Mouse (Mus musculus) T-helper 1 cell (primary cell): ENCODE results near the gene Tgm2.

ENCODE experiments used
- in situ Hi-C: fragments of 300-600 bp; cut with MboI, MseI; formaldehyde crosslinking; loops from one replicate; pipeline ENCODE4 v1.15.1; 2025; ENCODE audit warnings: high pct_unique_total_duplicates

Gene Tgm2

GRCm38 (mm10) chr2:158141690-158142440, 4.4 kb downstream of the Tgm2 start:
- in situ Hi-C loops: loop anchor here (25.0 kb wide), 1 partner anchor 1705 kb away; no protein-coding TSS in a partner anchor

GRCm38 (mm10) chr2:158141271-158141670, 5.0 kb downstream of the Tgm2 start:
- in situ Hi-C loops: loop anchor here (25.0 kb wide), 1 partner anchor 1704 kb away; no protein-coding TSS in a partner anchor

DNA sequence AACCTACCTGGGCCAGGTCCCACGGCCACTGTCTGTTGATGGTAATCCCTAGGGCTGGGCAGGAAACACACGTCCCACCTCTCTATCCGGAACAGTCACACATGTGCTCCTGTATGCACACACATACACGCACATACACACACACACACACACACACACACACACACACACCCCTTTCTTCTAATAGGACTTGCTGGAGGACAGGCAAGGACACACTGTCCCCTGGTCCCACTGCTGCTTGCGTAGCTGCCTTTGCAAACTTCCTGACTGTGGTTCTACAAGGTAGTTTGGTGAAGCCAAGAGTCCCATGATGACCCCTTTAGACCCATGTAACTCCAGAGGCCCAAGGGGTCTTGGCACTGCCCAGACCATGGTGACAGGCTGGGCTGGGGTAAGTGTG, 5.6 kb downstream of the Tgm2 start:
- in situ Hi-C loops: loop anchor here (25.0 kb wide), 1 partner anchor 1703 kb away; no protein-coding TSS in a partner anchor

- in situ Hi-C loops: loop anchor here (25.0 kb wide), 1 partner anchor 1702 kb away; no protein-coding TSS in a partner anchor
Measured at GRCm38 (mm10) chr2:158139628-158140027, 6.6 kb downstream of the Tgm2 start.

DNA sequence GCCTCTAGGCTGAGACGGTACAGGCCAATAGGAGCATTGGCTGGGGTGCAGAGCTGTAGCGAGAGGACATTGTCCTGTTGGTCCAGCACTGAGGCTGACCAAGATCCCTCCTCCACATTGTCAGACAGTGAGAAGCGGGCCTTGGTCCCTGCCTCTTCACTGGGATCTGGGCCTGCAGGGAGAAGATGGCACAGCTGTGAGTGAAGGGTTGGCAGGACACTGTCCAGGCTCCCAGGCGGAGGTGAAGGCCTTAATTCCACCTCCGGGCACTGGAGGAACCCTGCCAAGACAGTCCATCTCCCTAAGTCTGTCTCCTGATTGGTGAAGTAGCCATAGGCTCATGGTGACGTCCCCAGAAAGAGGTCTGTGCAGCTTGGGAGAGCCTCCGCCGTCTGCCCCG, 7.5 kb downstream of the Tgm2 start:
- in situ Hi-C loops: loop anchor here (25.0 kb wide), 1 partner anchor 1701 kb away; no protein-coding TSS in a partner anchor

- in situ Hi-C loops: loop anchor here (25.0 kb wide), 1 partner anchor 1700 kb away; no protein-coding TSS in a partner anchor
Measured at GRCm38 (mm10) chr2:158137771-158138170, 8.5 kb downstream of the Tgm2 start.

GRCm38 (mm10) chr2:158136205-158136604, 10.0 kb downstream of the Tgm2 start:
- in situ Hi-C loops: loop anchor here (25.0 kb wide), 1 partner anchor 1699 kb away; no protein-coding TSS in a partner anchor

- in situ Hi-C loops: loop anchor here (25.0 kb wide), 1 partner anchor 1696 kb away; no protein-coding TSS in a partner anchor
Measured at GRCm38 (mm10) chr2:158133050-158133449, 13.2 kb downstream of the Tgm2 start.

DNA sequence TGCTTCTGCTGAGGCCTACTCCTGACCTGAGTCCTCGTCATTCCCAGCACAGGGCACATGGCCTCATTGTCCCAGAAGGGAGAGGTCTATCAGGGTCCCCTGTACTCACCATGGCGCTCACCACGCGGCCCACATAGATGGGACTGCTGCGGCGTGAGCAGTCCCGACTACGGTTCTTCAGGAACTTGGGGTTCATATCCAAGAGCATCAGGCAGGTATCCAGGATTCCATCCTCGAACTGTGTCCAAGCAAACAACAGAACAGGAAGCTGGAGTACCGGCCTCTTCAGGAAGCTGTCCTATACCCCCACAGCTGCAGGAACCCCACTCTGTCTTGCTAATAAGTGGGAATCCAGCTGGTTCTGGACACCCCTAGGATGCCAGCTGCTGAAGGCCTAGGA, 13.9 kb downstream of the Tgm2 start:
- in situ Hi-C loops: loop anchor here (25.0 kb wide), 1 partner anchor 1695 kb away; no protein-coding TSS in a partner anchor

GRCm38 (mm10) chr2:158131197-158131835, 14.9 kb downstream of the Tgm2 start:
- in situ Hi-C loops: loop anchor here (25.0 kb wide), 1 partner anchor 1694 kb away; no protein-coding TSS in a partner anchor

GRCm38 (mm10) chr2:158130391-158130986, 15.7 kb downstream of the Tgm2 start:
- in situ Hi-C loops: loop anchor here (25.0 kb wide), 1 partner anchor 1693 kb away; no protein-coding TSS in a partner anchor

DNA sequence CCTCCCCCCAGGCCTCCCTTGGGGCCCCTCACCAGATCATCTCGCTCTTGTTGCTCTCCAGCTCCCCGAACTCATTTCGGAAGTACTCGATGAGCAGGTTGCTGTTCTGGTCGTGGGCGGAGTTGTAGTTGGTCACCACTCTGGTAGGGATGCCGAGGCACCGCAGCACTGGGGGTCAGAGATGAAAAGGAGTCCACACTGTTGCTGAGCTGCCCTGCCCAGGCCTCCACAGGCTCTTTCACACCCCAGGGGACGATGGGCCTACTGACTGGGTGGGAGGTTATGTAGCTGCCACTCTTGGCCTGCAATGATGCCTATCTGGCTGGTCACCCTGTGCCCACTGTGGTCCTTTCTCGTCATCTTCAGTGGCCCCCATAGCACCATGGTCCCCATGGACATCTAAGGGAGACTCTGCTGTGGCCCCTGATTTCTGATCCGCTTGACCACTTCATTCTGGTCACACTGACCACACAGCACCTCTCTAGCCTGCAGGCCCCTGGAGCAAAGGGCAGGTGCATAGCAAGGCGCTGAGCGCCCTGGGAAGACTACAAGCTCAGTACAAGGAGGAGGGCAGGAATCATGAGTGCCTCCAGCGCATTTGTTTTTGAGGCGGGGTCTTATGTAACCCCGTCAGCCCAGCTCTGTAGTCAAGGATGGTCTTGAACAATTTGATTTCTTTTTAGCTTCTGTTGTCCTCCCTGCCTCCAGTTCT, 16.8 kb downstream of the Tgm2 start:
- in situ Hi-C loops: loop anchor here (25.0 kb wide), 1 partner anchor 1692 kb away; no protein-coding TSS in a partner anchor

DNA sequence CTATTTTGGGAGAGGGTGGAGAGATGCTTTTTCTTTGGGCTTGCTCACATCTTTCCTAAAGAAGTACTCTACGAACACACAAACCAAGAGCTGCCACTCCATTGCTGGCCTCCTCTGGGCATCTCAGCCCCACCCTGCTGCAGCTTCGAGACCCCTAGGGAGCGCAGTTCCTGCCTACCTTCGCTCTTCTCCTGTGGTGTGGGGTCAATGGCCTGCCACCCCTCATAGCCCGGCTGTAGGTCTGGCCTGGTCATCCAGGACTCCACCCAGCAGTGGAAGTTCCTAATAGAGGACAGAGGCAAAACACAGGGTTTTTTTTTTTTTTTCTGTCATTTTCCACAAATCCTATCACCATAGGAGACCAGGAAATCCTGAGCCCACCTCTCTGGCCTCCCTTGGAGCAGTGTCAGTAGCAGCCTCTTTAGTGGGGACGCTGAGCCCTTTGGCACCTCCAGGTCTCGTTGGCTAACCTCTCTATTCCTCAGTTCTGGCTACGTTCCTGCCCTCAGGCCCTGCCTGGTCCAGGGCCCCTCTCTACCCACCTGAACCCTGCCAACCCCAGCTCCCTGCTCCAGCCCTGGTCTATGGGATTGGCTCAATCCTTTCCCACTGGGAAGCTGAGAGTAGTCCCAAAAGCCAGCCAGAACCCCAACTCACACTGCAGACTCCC, 17.6 kb downstream of the Tgm2 start:
- in situ Hi-C loops: loop anchor here (25.0 kb wide), 1 partner anchor 1691 kb away; no protein-coding TSS in a partner anchor

GRCm38 (mm10) chr2:158127872-158128271, 18.4 kb downstream of the Tgm2 start:
- in situ Hi-C loops: loop anchor here (25.0 kb wide), 1 partner anchor 1691 kb away; no protein-coding TSS in a partner anchor

DNA sequence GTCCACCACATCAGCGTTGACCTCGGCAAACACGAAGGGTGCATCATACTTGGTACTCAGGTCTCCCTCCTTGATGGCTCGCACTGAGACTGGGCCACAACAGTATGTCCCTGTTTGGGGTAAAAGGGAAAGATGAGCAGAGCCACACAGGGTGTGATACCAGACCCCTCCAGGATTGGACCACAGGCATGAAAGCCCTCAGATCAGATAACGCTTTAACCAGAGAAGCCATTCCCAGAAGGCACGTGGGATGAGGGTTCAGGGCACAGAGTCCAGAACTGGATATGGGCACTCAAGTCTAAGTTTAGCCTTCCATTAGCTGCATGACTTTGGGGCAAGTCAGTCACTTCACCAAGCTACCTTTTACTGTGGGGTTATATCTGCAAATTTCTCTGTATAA, 19.0 kb downstream of the Tgm2 start:
- in situ Hi-C loops: loop anchor here (25.0 kb wide), 1 partner anchor 1690 kb away; no protein-coding TSS in a partner anchor

- in situ Hi-C loops: no loop called here
Measured at GRCm38 (mm10) chr2:158122814-158123213, 23.4 kb downstream of the Tgm2 start.

GRCm38 (mm10) chr2:158121645-158122326, 24.4 kb downstream of the Tgm2 start:
- in situ Hi-C loops: no loop called here

- in situ Hi-C loops: no loop called here
Measured at GRCm38 (mm10) chr2:158120868-158121267, 25.4 kb downstream of the Tgm2 start.

DNA sequence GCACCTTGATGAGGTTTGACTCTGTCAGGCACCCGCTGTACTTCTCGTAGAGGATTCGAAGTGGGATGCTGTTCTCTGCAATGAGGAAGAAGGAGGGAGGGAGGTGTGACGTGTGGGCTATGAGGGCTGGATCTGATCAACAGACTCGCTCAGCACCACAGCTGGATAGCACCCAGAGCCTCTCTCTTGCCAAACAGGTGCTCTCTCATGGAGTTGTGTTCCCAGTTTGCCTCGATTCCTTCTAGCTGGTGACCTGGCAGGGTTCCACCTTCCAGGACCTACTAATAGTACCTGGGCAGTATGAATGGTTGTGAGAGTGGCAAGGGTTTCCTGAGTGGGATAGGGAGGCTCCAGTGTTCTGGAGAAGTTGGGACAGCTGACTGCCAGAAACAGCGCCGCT, 26.0 kb downstream of the Tgm2 start:
- in situ Hi-C loops: no loop called here

DNA sequence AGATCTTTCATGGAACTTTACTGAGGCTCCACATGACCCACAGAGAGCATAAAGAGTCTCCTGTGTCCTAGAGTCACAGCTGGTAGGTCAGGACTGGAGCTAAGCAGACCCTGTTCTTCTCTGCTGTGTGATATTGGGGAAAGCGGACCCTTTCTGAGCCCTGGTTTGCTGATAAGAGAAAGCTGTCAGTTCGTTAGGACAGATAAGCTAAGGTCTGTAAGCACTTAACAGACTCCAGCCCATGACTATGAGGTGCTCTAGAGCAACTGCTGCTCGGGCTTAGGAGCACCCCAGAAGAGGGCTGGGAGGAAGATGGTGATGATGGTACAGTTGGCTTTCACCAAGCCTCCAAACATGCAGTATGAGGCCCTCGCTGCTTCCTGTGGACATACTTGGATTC, 27.1 kb downstream of the Tgm2 start:
- in situ Hi-C loops: no loop called here
